Mouse (Mus musculus) brain, embryonic 14.5 days (tissue): ENCODE measurements at regions not wholly inside any gene's neighbourhood (a gene's known extent, or its start where the extent isn't known, plus 50 kb on each side); places are given as distances from the start of the nearest gene placed in this dataset.

Experiments
- DNase-seq: peaks from one replicate; pipeline ENCODE4 v3.0.0-alpha.2; 2011; ENCODE audit warnings: low read depth
- CTCF ChIP-seq: fragments of 200-500 bp; IDR thresholded peaks from 2 replicates; pipeline ENCODE4 v1.5.1; 2012; ENCODE audit warnings: inconsistent platforms, mild to moderate bottlenecking, moderate library complexity, borderline replicate concordance; ENCODE audit not compliant: insufficient read depth, insufficient read length; ENCODE audit errors: extremely low read depth
- POLR2A ChIP-seq: fragments of 200-500 bp; IDR thresholded peaks from 2 replicates; pipeline ENCODE4 v1.6.1; 2012; ENCODE audit warnings: mild to moderate bottlenecking, inconsistent platforms, borderline replicate concordance; ENCODE audit not compliant: poor library complexity, insufficient read depth, insufficient read length, severe bottlenecking; ENCODE audit errors: extremely low read depth

DNA sequence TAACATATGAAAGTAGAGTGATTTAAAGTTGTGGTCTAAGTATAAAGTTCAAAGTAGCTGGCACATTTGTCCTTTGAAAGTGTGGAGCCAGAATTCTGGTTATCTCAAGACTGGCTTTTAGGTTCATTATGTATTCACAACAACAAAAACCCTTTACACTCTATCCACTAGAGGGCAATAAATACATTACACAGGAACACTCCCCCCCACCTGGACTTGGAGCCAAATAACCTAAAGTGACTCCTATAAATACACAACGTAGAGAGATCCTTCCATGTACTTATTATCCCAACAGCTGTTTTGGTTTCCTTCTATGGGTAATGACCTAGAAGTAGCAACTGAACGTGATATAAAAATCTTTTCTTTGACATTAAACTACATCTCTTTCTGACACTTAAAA is 1235.8 kb downstream of the Pcdh19 start:
- DNase-seq, result peak; percentile 38
- TF ChIP-seq CTCF, result no peak
- TF ChIP-seq POLR2A, result no peak
